Mouse (Mus musculus): Measurements from ENCODE around the gene Fbxl22. TPM values are rescaled to one million over a fixed set of nuclear protein-coding genes. Genes with fewer than 3 reads are reported as not detected.

Fbxl22 gene
- polyA plus RNA-seq (2014; fragmentation: Illumina TruSeq; extraction: RNeasy Lipid Tissue Mini Kit (QIAGEN cat#74804); ENCODE audit: low read depth, low replicate concordance) = 0.61 TPM

GRCm38 (mm10) chr9:66514256-66514770 lies at the start of gene Fbxl22:
TSS of gene Fbxl22 (minus strand) at chr9:66514593.

Other genes starting within 250 kb of the Fbxl22 start
- gene Herc1, start 164.1 kb downstream of the Fbxl22 start, polyA plus RNA-seq (2014; fragmentation: Illumina TruSeq; extraction: RNeasy Lipid Tissue Mini Kit (QIAGEN cat#74804); ENCODE audit: low read depth, low replicate concordance) = 23.8 TPM
- gene Usp3, start 78.5 kb upstream of the Fbxl22 start, polyA plus RNA-seq (2014; fragmentation: Illumina TruSeq; extraction: RNeasy Lipid Tissue Mini Kit (QIAGEN cat#74804); ENCODE audit: low read depth, low replicate concordance) = 118 TPM
- 253 TPM for gene Car12, start 199.1 kb upstream of the Fbxl22 start, polyA plus RNA-seq (2014; fragmentation: Illumina TruSeq; extraction: RNeasy Lipid Tissue Mini Kit (QIAGEN cat#74804); ENCODE audit: low read depth, low replicate concordance)

Measured in kidney, adult 10 weeks (tissue).